Mouse (Mus musculus) limb, embryonic 11.5 days (tissue): ENCODE measurements around the gene Ccdc124. TPM values are rescaled to one million over a fixed set of nuclear protein-coding genes. Genes with fewer than 3 reads are reported as not detected.
A peak's percentile ranks its signal among the peaks of the same experiment; 100 is the strongest.

ENCODE experiments used
- ATAC-seq: fragments of 200-750 bp; cut with Nextera tagmentation; 2 replicates; pipeline ENCODE4 v1.8.0; 2017; ENCODE audit warnings: low read depth; ENCODE audit not compliant: insufficient number of reproducible peaks, low FRiP score, low TSS enrichment
- DNase-seq: peaks from one replicate; pipeline ENCODE4 v3.0.0-alpha.2; 2015; ENCODE audit warnings: low spot score
- H3K27ac ChIP-seq: fragments of 300-500 bp; sonication (generic); replicated peaks from 2 replicates; pipeline ENCODE4 v1.5.1; 2014; ENCODE audit warnings: low read depth, mild to moderate bottlenecking, low read length
- H3K27me3 ChIP-seq: fragments of 300-500 bp; sonication (generic); 2 replicates; pipeline ENCODE4 v1.6.1; 2014; ENCODE audit warnings: mild to moderate bottlenecking, low read length, mixed read lengths; ENCODE audit not compliant: control insufficient read depth, insufficient read depth
- H3K36me3 ChIP-seq: fragments of 300-500 bp; sonication (generic); 2 replicates; pipeline ENCODE4 v1.6.1; 2014; ENCODE audit warnings: mild to moderate bottlenecking, low read length, moderate library complexity, mixed read lengths; ENCODE audit not compliant: control insufficient read depth, insufficient read depth
- H3K4me1 ChIP-seq: fragments of 300-500 bp; sonication (generic); 2 replicates; pipeline ENCODE4 v1.6.1; 2014; ENCODE audit warnings: low read length, mixed read lengths; ENCODE audit not compliant: control insufficient read depth, insufficient read depth
- H3K4me2 ChIP-seq: fragments of 300-500 bp; sonication (generic); 2 replicates; pipeline ENCODE4 v1.6.1; 2014; ENCODE audit warnings: low read depth, mild to moderate bottlenecking, moderate library complexity; ENCODE audit not compliant: severe bottlenecking
- H3K4me3 ChIP-seq: fragments of 300-500 bp; sonication (generic); 2 replicates; pipeline ENCODE4 v1.5.1; 2014; ENCODE audit warnings: low read depth, low read length
- H3K9ac ChIP-seq: fragments of 300-500 bp; sonication (generic); 2 replicates; pipeline ENCODE4 v1.6.1; 2014; ENCODE audit warnings: mild to moderate bottlenecking, low read length
- H3K9me3 ChIP-seq: fragments of 300-500 bp; sonication (generic); 2 replicates; pipeline ENCODE4 v1.6.1; 2016; ENCODE audit warnings: low read length; ENCODE audit not compliant: control insufficient read depth
- WGBS: fragments of 180-500 bp; shearing (Covaris S2); extraction: QIAGEN DNeasy Blood & Tissue Kit; methylation state at CpG from one replicate; pipeline ENCODE4 v1.1.7; 2014; 5-methylcytosine and 5-hydroxymethylcytosine counted together
- polyA plus RNA-seq: library from polyadenylated mRNA; unstranded; fragments of >200 nt; fragmentation: Nextera tagmentation; extraction: Ambion mirVana; gene quantifications from 2 replicates; pipeline ENCODE4 v1.2.1, GENCODE M21; 2014

Gene Ccdc124
- polyA plus RNA-seq, 1 experiment from 2014 or later: 161 TPM

DNA sequence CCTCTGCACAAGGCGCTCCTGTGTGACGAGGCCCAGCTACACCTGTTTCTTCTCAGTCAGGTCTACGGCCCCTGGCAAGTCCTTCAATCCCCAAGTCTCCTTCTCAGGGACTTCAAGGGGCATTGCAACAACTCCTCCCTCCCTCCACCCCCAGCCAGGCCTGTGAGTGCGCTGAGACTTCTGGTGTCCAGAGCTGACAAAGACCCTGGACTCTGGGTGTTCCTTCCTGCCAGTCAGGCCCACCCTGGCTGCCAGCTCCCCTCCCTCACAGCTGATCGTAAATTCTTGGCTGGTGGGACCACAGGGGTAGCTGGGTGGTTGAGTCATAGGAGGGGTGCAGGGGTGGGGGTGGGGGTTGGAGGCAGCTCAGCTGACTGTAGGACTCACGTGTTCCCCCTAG lies 21.9 kb downstream of the Ccdc124 start:
- Histone ChIP-seq H3K36me3 (no peaks in the 10 kb centered on the region), H3K4me1 (peaks cover 7% of the 10 kb centered on the region), H3K27ac (0 out of 2 replicates have a peak overlapping the region, but pooled peaks have one; percentile 21), H3K9ac (peak overlapping the region; percentile 37; the same call in 1 of the 2 replicates), H3K27me3 (no peaks in the 10 kb centered on the region), H3K4me3 (no peak overlapping the region), H3K4me2 (no peak overlapping the region), H3K9me3 (no peaks in the 10 kb centered on the region)
- 34% methylated on average over 6 of the region's 6 CpGs for WGBS
- no peak for ATAC-seq
- DNase-seq: no peak

DNA sequence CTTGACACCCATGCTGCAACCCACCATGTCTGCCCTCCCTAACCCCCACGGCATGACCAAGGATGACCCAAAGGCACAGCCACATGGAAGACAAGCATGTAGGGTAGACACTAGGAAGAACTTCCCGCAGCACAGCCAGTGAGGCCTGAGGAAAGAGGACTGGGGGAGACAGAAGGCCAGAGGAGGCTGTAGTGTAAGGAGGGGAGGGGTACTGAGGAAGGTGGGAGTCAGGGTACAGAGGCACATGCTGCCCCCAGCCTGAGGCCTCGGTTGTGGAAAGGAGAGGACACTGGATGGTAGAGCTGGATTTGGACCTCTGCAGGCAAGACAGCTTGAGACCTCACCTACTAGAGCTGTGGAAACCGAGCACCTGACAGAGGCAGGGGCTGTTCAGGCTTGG lies 22.8 kb downstream of the Ccdc124 start:
- no peaks in the 10 kb centered on the region for H3K36me3 ChIP-seq
- H3K4me1 ChIP-seq: peaks cover 7% of the 10 kb centered on the region; the same call in 1 of the 2 replicates
- DNase-seq: no peak
- no peaks in the 10 kb centered on the region for H3K27me3 ChIP-seq
- no peak overlapping the region for H3K4me3 ChIP-seq
- WGBS: 87% methylated on average over 4 of the region's 4 CpGs
- H3K9me3 ChIP-seq: no peaks in the 10 kb centered on the region
- no peak for ATAC-seq
- H3K27ac ChIP-seq: no peak overlapping the region
- no peak overlapping the region for H3K4me2 ChIP-seq
- no peak overlapping the region for H3K9ac ChIP-seq

DNA sequence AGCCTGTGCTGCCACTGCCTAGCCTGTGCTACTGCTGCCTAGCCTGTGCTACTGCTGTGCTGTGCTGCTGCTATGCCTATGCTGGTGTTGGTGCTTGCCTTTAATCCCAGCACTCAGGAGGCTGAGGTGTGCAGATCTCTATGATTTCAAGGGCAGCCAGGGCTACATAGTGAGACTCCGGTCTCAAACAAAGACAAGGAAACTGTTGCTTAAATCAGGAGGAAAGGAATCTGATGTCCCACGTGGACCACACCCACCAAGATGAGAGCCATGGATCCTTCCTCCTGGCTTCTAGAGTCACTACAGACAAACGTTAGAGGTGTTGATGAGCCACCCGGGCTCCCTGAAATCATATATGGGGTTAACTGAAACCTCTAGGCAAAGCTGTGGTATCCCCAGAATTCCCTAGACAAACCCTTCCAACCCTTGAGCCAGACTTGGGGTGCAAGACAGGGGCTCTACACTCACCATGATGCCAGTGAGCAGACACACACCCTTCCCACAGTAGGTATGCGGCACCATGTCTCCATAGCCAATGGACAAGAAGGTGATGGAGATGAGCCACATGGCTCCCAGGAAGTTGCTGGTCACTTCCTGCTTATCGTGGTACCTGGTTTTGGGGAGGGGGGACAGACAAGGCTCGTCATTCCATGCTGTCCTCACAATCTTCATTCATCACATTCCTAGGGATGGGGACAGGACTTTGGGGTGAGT lies 23.4 kb downstream of the Ccdc124 start:
- 86% methylated on average over 7 of the region's 7 CpGs for WGBS
- Histone ChIP-seq H3K27ac (no peak overlapping the region), H3K4me2 (no peak overlapping the region), H3K4me1 (peaks cover 7% of the 10 kb centered on the region; the same call in 1 of the 2 replicates), H3K36me3 (no peaks in the 10 kb centered on the region), H3K9me3 (no peaks in the 10 kb centered on the region), H3K4me3 (no peak overlapping the region), H3K9ac (no peak overlapping the region), H3K27me3 (no peaks in the 10 kb centered on the region)
- ATAC-seq: no peak
- no peak for DNase-seq

DNA sequence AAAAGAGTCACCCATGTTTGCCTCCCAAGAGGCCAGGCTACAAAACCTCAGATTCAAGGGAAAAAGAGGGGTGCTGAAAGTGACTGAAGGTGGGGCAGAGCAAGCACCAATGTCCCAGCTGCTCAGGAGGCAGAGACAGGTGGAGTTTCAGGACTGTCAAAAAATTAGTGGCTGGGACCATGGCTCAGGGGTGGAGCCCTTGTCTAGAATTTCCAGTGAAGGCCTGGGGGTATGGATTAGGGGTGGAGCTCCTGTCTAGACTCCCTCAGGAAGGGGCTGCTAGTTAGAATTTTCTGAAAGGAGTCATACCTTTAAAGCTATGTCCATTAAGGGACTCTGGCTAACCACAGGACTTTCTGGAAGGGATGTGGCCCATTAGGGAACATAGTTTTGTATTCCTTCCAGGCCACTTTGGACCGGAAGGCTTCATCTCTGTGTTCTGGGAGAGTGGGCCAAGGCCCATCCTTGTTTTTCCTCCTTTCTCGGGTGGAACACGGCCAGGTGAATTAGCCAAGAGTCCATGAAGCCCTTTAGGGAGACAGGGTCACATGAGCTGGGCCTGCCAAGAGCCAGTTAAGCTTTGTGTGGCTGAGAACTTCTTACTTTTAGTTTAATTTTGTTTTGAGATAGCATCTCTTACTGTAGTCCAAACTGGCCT lies 24.3 kb downstream of the Ccdc124 start:
- Histone ChIP-seq H3K4me1 (peaks cover 7% of the 10 kb centered on the region; the same call in 1 of the 2 replicates), H3K27ac (no peak overlapping the region), H3K9me3 (no peaks in the 10 kb centered on the region), H3K36me3 (no peaks in the 10 kb centered on the region), H3K4me2 (no peak overlapping the region), H3K4me3 (no peak overlapping the region), H3K9ac (no peak overlapping the region), H3K27me3 (no peaks in the 10 kb centered on the region)
- WGBS: 88% methylated on average over 3 of the region's 3 CpGs
- ATAC-seq (no peak), DNase-seq (no peak)

DNA sequence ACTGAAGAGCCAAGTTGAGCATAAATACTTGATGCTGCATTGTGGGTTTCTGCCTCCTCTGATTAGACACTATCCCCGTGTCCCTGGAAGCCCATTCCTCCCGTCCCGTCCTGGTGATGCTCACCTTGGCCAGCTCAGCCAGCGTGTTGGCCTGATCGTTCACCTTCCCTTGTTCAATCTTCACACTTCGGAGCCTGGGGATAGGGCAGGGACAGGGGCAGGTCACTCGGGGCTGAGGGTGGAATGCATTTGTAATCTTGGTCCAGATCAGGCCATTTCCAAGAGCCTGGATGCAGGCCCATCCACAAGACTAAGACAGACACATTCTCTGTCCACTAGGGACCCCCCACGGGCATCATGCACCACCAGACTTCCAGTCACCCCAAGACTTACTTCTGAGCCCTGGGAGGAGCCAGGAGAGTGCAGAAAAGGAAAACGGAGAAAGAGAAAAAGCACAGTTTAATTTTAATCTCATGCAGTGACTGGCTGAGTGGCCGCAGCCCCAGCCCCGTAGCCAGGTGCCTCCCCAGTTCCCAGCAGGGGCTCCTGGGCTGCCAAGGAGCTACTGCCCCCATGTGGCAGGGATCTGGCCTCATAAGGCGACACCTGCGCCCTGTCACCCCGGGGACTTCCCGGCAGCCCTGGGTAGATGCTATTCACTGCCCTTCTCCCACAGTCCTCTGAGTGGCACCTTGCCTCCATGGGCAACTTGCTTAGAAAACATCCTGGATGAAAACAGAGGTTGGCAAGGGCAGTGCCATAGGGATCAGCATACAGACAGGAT lies 27.2 kb downstream of the Ccdc124 start:
- Histone ChIP-seq H3K27ac (no peak overlapping the region), H3K36me3 (no peaks in the 10 kb centered on the region), H3K4me2 (no peak overlapping the region), H3K4me1 (no peaks in the 10 kb centered on the region; the same call in 1 of the 2 replicates), H3K9me3 (no peaks in the 10 kb centered on the region), H3K9ac (no peak overlapping the region), H3K4me3 (no peak overlapping the region), H3K27me3 (no peaks in the 10 kb centered on the region)
- no peak for DNase-seq
- WGBS: 50% methylated on average over 15 of the region's 15 CpGs
- ATAC-seq: no peak

DNA sequence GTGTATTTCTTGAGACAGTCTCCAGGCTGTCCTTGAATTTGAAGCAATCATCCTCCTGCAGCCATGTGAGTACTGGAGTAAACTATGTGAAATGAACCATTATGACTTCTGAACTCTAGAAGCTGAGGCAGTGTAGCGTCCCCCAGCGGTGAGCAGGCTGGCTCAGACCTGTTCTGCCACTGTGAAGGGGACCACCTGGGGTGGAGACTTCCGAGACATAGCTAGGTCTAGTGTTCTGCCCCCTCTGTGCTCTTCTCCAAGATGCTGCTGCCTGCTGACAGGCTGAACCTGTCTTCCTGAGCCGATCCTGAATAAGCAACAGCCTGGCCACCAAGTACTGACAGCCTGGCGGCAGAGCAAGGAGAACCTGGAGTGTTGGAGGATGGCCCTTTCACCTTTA lies 28.6 kb downstream of the Ccdc124 start:
- no peaks in the 10 kb centered on the region for H3K9me3 ChIP-seq
- 0 out of 2 replicates have a peak, but pooled peaks cover 6% of the 10 kb centered on the region for H3K4me1 ChIP-seq
- ATAC-seq: no peak
- no peak overlapping the region for H3K27ac ChIP-seq
- DNase-seq: no peak
- no peaks in the 10 kb centered on the region for H3K36me3 ChIP-seq
- no peak overlapping the region for H3K4me3 ChIP-seq
- 49% methylated on average over 5 of the region's 5 CpGs for WGBS
- H3K27me3 ChIP-seq: no peaks in the 10 kb centered on the region
- no peak overlapping the region for H3K4me2 ChIP-seq
- no peak overlapping the region for H3K9ac ChIP-seq

DNA sequence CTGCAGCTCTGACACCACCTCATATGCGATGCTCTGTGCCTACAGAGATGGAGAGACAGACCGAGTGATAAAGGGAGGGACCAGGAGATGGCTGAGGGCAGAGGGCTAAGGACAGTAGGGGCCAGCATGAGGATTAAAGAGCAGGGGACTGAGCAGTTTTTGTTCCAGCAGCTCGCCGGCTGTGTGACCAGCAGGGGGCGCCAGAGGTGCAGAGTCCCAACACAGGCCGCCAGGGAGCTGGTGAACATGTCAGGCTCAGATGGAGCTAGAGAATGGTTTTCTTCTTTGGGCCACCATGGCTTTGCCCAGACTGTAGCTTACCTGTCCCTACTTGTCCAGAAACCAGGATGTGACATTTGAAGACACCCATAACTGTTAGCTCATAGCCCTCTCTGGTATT lies 29.2 kb downstream of the Ccdc124 start:
- H3K4me1 ChIP-seq: 0 out of 2 replicates have a peak, but pooled peaks cover 8% of the 10 kb centered on the region
- under 1% methylated on average over 6 of the region's 6 CpGs for WGBS

DNA sequence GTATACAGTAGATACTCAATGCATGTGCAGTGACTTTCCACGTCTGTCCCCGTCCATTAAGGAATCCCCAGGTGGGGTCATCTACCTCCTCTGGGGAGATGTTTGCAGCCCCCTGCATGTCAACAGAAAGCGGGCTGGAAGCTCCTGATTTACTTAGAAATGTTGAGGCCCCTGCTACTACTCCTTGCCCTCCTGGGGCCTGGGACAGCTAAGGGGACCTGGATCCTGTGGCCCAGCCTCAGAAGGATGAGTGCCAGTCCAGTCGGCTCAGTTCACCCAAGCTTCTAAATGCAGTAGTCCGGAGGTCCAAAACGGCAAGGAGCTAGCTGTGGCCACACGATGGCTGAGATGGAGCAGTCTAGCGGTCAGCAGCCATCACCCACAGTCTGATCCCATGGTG lies 29.8 kb downstream of the Ccdc124 start:
- Histone ChIP-seq H3K36me3 (no peaks in the 10 kb centered on the region), H3K27me3 (no peaks in the 10 kb centered on the region), H3K4me2 (no peak overlapping the region), H3K9me3 (no peaks in the 10 kb centered on the region), H3K27ac (no peak overlapping the region), H3K4me1 (0 out of 2 replicates have a peak, but pooled peaks cover 8% of the 10 kb centered on the region), H3K9ac (no peak overlapping the region), H3K4me3 (no peak overlapping the region)
- no peak for DNase-seq
- WGBS: 88% methylated on average over 8 of the region's 8 CpGs
- no peak for ATAC-seq

More for the DNA sequence above, 29.2 kb downstream of the Ccdc124 start:
- Histone ChIP-seq H3K4me2 (no peak overlapping the region), H3K36me3 (no peaks in the 10 kb centered on the region), H3K4me3 (no peak overlapping the region), H3K9me3 (no peaks in the 10 kb centered on the region), H3K27ac (no peak overlapping the region), H3K9ac (no peak overlapping the region), H3K27me3 (no peaks in the 10 kb centered on the region)
- DNase-seq (peak; percentile 98), ATAC-seq (no peak)
